Mouse (Mus musculus): ENCODE data around the gene Slit3. TPM values are rescaled to one million over a fixed set of nuclear protein-coding genes. Genes with fewer than 3 reads are reported as not detected.

The Slit3 gene
- total RNA-seq, 2 experiments from 2014 or later: 12.5 to 17.9 TPM

DNA sequence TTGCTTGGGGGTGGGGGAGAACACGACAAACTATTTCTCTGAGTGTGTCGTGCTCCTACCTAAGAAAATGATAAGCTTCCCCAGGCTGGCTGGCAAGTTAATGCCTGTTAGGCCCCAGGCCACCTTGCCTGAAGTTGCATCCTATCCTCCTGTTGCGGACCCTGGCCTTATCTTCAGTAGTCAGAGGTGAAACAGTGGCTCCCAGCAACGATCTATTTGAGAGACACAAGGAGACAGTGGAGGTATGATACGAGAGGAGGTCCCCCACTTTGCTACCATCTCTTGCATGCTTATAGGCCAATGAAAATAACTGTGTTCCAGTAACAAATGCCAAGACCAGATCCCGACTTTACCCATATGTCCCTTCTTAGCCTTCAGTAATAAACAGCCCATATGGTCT lies 414.0 kb downstream of the Slit3 start:
- DNase-seq: no peak

DNA sequence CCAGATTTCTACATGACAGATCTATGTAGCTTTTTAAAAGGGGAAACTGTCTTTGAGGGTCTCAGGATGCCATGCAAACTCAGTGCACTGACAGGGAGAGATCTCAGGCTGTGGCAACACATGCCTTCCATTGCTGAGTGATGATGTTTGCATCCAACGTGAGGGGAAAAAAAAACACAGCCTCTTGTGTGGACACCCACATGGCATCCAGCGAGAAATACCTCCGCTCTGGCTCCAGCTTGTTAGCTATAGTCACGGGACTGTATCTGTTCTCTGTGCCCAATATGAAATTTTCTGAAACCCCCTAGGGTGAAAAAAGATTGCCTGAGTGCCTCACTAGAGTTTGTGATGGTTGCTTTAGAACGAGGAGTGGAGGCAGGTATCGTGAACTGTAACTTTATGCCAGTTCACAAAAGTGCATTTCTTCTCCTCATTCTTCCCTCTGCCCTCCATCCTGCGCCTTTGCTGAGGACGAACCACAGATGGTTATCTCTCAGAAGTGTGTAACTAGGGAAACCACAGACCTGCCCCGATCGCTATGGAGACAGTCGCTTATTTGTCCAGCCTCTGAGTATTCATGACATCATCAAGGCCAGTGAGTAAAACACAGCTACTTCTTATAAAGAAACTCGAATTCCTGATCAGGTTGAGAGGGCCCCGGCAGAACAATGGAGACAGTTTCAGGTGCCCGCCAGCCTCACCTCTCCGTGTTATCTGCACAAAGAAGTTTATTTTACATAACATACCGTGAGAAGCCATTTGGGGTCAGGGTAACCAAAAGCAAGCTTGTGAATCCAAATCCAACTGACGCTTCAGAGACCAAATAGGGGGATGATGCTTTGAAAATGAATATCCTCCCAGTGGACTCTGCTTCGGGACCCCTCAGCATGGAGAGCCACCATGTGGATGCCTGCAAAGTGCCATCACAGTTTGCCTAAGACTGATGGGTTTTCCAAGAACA lies 416.4 kb downstream of the Slit3 start:
- DNase-seq: no peak

- no peak for DNase-seq
Observed at GRCm38 (mm10) chr11:35542731-35543130, 421.7 kb downstream of the Slit3 start.

DNA sequence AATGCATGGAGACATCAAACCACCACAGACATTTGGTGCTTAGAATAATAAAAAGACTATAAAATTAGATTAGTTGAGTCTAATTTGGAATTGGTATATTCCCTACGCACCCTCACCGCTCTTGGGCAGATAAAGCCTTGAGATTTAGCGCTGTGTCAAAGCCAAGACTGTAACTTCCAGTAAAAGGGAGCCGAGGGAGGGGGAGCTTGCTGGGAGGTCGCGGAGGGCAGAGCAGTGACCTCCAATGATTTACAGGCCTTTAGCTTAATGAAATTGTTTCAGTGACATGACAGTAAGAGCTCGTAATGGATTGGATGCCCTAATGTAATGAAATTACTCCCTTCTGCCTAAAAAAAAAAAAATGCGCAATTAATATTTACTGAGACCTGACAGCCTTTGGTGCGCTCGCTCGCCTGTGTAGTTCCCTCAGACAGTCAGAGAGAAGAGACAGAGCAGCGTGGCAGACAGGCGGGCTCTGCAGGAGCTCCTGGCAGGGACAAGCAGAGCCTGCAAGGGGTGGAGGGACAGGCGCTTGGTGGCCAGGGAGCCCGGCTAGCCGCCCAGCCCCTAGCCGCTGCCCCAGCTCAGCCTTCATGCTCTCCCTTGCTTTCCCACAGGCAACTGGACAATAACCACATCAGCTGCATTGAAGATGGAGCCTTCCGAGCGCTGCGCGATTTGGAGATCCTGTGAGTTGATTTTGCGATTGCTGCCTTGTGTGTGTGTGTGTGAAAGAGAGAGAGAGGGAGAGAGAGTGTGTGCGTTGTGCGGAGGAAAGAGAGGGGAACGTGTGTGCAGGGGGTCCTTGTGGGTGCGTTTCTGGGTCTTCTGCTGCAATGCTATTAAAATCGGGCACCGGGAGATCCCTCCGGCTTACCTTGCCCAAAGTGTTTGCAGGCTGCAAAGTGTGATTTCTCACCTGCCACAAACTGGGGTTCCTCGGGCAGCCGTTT lies 423.4 kb downstream of the Slit3 start:
- no peak for DNase-seq

DNA sequence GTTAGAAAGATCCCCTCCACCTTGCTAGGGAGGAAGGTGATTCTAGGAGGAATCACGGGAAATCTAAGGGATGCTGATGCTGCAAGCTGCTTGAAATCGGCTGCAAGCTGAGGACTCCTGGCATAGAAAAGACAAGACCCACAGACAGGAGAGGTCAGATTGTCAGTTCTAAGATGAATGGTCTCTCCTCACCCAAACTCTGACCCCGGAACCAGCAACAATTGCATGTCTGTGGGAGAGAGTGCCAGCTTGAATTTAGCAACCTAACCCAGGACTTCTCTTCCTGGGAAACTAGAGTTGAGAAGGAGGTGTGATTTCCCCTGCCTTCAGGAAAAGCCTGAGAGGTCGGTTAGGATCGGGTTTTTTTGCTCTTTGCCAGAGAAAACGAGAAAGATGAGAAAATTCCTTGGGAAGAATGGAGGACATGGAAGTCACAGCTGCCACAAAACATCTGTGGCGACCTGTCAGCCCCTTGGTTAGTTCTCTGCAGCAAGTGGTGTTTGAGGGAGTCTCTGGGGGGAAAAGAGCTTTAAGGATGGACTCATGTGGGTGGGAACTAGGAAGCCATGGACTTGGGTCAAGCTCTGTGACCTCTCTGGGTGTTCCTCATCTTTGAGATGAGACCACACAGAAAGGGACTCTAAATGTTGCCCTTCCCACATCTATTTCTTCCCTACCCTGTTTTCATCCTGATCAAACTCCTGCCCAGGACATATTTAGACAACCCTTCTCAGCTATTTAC lies 425.2 kb downstream of the Slit3 start:
- no peak for DNase-seq

GRCm38 (mm10) chr11:35550036-35550435 lies 429.0 kb downstream of the Slit3 start:
- DNase-seq: no peak

GRCm38 (mm10) chr11:35556192-35556591 lies 435.2 kb downstream of the Slit3 start:
- no peak for DNase-seq

DNA sequence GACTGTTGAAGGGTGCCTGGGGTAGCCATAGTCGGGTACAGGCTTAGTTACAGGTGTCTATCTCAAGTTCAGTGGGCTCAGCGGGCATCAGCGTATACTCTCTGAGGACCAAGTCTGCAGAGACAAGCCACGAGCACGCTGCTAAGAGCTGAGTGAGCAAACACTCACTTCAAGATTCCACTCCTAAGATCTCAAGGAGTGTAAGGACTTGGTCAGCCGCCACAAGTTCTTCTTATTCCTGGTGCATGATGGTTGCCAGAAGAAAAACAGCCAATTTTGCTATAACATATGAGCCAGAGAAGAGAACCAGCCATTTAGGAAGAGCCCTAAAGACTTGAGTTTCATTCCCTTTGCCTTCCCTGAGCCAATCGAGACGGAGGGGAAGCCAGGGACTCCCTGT lies 436.5 kb downstream of the Slit3 start:
- DNase-seq: no peak

- DNase-seq: no peak
Observed at GRCm38 (mm10) chr11:35558311-35558710, 437.3 kb downstream of the Slit3 start.

- DNase-seq: no peak
Observed at GRCm38 (mm10) chr11:35559386-35559785, 438.4 kb downstream of the Slit3 start.

GRCm38 (mm10) chr11:35561760-35562159 lies 440.7 kb downstream of the Slit3 start:
- DNase-seq: no peak

- DNase-seq: no peak
Observed at GRCm38 (mm10) chr11:35565322-35565721, 444.3 kb downstream of the Slit3 start.

- DNase-seq: no peak
Observed at GRCm38 (mm10) chr11:35566686-35567085, 445.7 kb downstream of the Slit3 start.

- no peak for DNase-seq
Observed at GRCm38 (mm10) chr11:35569126-35569916, 448.3 kb downstream of the Slit3 start.

DNA sequence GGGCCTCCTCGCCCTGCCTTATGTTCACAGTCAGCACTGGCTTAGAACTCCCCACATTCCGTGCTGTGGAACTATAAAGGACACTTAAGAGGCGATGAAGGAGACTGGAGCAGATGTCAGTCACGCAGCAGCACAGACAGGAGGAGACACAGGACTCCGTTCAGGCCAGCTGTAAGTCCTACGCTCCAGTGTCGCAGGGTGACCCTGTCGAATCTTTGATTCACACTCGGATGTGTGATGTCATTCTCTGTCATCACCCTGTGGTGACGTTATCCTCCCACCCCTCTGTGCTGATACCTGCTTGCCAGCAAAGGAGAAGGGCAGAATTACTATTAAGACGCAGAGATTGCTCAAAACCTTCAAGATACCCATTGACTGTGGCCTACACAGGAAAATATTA lies 448.9 kb downstream of the Slit3 start:
- DNase-seq: no peak

- DNase-seq: no peak
Observed at GRCm38 (mm10) chr11:35571910-35572309, 450.9 kb downstream of the Slit3 start.

GRCm38 (mm10) chr11:35578796-35579195 lies 457.8 kb downstream of the Slit3 start:
- no peak for DNase-seq

DNA sequence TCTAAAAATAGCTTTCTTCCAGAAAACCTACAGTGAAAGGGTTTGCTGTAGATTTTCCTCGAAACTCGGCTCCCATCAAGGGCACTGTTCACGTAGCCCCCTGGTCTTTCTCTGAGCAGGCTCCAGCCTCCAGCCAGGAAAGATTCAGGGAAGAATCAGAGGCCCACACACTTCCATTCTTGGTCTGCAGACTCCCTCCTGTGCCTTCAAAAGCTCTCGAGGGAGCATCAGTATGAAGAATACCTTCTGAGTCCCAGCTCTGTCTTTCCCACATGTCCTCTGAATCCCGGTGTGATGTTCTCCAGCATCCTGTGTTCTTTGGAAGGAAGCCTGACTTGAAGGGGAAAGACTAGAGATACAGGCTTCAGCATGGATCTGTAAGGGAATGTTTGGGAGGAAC lies 461.6 kb downstream of the Slit3 start:
- no peak for DNase-seq

DNA sequence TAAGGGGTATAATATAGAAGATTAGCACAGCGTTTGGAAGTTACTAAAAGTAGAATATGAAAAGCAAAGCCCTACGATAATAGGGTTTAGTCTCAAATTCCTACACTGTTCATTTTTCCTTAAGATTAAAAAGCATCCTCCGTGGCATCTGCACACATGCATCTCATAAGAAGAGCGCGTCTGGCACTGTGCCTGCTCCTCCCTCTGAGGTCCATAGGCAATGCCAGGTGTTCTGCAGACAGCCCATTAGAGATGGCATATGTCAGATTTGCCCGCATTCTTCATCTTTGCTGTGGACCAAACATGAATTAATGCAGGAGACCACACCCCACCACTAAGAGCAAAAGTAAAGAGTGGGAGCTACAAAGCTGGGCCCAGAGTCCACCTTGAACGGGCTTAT lies 462.6 kb downstream of the Slit3 start:
- DNase-seq: no peak

DNA sequence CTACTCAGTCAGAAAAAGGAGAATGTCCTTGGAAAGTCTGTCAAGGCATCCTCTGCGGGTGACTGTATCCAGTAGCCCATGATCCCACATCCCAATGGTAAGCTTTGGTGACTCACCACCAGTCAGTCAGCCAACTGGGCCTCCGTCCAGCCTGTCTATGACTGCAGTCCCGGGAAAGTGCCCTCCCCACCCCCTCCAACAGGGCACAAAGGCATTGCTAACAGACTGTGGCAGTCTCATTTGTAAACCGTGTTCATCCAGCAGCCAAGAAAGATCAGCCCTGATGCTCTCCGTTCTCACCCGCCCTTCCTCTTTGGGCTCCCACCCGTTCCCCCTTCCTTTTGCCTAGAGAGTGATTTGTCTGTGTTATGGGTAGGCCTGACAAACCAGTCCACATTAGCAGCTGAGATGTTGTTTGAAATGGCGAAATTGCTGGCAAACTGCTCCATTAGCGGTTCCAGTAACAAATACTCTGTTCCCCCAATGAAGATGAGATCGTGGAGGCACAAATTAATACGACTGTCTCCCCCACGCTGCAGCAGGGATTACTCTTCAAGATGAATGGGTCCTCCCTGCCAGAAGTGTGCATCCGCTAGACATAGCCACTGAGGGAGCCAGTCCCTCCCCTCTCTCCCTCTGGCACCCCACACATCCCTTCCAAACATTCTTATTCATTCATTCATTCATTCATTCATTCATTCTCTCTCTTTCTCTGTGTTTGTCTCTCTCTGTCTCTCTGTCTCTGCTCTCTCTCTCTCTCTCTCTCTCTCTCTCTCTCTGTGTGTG lies 466.3 kb downstream of the Slit3 start:
- peak; percentile 72 for DNase-seq

DNA sequence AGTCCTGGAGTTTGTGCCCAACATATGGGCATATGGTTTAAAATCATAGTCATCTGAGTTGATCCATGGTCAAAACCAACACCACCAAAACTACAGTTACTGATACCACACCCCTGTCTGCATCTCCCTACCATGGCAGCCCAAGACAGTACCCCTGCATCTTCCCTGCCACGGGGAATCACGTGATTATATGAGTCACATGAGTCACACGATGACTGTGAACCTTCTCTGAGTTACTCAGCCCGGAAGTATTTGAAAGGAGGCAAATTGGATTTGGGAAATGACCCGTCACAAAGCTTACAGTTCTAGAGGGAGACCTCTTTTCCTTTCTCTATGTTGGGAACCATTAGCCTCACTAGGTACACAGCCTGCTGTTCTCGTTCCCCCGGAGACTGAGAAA lies 468.9 kb downstream of the Slit3 start:
- DNase-seq: no peak
